Mouse (Mus musculus): ENCODE measurements around the gene Grip1.

- no peak for TF ChIP-seq POLR2A (IDR thresholded peaks at IDR 0.05; ENCODE audit: low read depth, low read length)
- TF ChIP-seq CTCF (IDR thresholded peaks at IDR 0.05; ENCODE audit: extremely low read depth, insufficient read length, insufficient replicate concordance, low read depth, low read length), result no peak
These were observed 351.5 kb downstream of the Grip1 start for GRCm38 (mm10) chr10:119805082-119805481.
